In the genomic region with DNA sequence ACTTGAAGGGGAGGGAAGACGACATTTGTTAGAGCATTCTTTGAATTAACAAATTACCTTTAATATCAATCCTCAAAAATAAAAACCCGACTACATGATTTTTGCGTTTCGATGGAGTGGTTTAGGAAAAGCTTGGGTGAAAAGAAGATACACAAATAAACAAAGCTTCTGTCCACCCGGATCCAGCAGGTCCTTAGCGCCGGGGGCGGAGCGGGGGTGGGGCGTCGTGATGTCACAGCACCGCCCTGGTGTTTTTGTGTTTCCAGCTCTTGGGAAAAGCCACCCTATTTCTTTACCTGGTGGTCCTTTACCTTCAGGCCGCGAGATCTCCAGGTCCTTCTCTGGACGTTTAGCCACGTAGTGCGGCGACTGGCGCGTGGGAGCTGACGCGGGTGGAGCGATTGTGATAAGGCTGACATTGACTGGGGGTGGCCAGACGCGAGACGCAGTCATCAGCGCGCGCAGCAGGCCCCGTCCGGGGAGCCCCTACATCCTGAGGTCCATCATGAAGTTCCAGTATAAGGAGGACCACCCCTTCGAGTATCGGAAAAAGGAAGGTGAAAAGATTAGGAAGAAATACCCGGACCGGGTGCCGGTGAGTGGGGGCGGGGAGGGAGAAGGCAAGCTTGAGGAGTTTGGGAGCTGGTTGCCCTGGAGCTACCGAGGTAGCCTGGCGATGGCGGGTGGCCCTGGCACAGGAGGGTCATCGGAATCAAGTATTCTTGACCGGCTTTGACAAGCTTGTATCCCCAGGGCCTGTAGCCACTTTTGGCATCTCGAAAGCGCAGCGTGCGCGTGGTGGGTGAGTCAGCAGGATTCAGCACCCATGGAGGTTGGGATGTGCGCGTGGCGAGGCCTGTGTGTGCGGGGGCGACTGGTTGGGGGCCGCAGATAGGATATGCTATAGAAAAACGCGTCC, we compare ENCODE assay signal across 8 mouse cellular contexts. TPM values are rescaled to one million over a fixed set of nuclear protein-coding genes. Genes with fewer than 3 reads are reported as not detected.
A peak's percentile ranks its signal among the peaks of the same experiment; 100 is the strongest.
DNase-seq lines count a peak whose midpoint lies in the region; ATAC-seq lines count a peak whose summit lies in the region.

A gene (plus strand): TSS at position 219 of the 919 bp plus-strand sequence.

- no peaks in the 10 kb centered on the region for H3K27me3 ChIP-seq in forebrain, embryonic 10.5 days (ENCODE audit: poor library complexity, severe bottlenecking)
- H3K27me3 ChIP-seq in heart, embryonic 14.5 days (ENCODE audit: control insufficient read depth, insufficient read depth, low read length) = no peaks in the 10 kb centered on the region
- no peaks in the 10 kb centered on the region for H3K27me3 ChIP-seq in liver, embryonic 11.5 days (replicated peaks; ENCODE audit: control insufficient read depth, insufficient read depth, low read length)
- H3K27me3 ChIP-seq in stomach, embryonic 14.5 days (ENCODE audit: control insufficient read depth, insufficient read depth, low read length) = no peaks in the 10 kb centered on the region

- H3K4me3 ChIP-seq in forebrain, embryonic 10.5 days = peak within 1 kb of the TSS; percentile 85
- peak within 1 kb of the TSS; percentile 90 to 91 for H3K4me3 ChIP-seq in heart, embryonic 14.5 days (ENCODE audit: control insufficient read depth in 1 of 2, insufficient read depth in 1 of 2, low read depth in 1 of 2, low read length in 2 of 2)
- H3K4me3 ChIP-seq in liver, embryonic 11.5 days (ENCODE audit: low read depth, low read length) = peak within 1 kb of the TSS; percentile 86
- peak within 1 kb of the TSS; percentile 80 for H3K4me3 ChIP-seq in stomach, embryonic 14.5 days (ENCODE audit: low read depth, low read length)

- peaks cover 19% of the 10 kb centered on the region for H3K4me1 ChIP-seq in forebrain, embryonic 10.5 days
- peaks cover 8 to 16% of the 10 kb centered on the region in 2 experiments for H3K4me1 ChIP-seq in heart, embryonic 14.5 days (ENCODE audit: control insufficient read depth in 2 of 2, insufficient read depth in 2 of 2, low read length in 2 of 2)
- H3K4me1 ChIP-seq in liver, embryonic 11.5 days (replicated peaks; ENCODE audit: control insufficient read depth, insufficient read depth, low read length) = peaks cover 11% of the 10 kb centered on the region
- 0 out of 2 replicates have a peak, but pooled peaks cover 11% of the 10 kb centered on the region for H3K4me1 ChIP-seq in stomach, embryonic 14.5 days (ENCODE audit: control insufficient read depth, insufficient read depth, low read length)

- H3K27ac ChIP-seq in forebrain, embryonic 10.5 days = peak within 1 kb of the TSS; percentile 90
- H3K27ac ChIP-seq in heart, embryonic 14.5 days (replicated peaks in 1 of 2; ENCODE audit: control insufficient read depth in 1 of 2, insufficient read depth in 1 of 2, low read depth in 2 of 2, low read length in 2 of 2) = peak within 1 kb of the TSS; percentile 77 to 81
- H3K27ac ChIP-seq in liver, embryonic 11.5 days (ENCODE audit: low read depth, low read length) = peak within 1 kb of the TSS; percentile 52; the same call in 1 of the 2 replicates
- H3K27ac ChIP-seq in stomach, embryonic 14.5 days (ENCODE audit: low read length) = peak within 1 kb of the TSS; percentile 3; the same call in 1 of the 2 replicates

- peak within 1 kb of the TSS; percentile 88 for H3K4me2 ChIP-seq in heart, embryonic 14.5 days (ENCODE audit: low read length)
- H3K4me2 ChIP-seq in liver, embryonic 11.5 days = peak within 1 kb of the TSS; percentile 85
- peak within 1 kb of the TSS; percentile 78 for H3K4me2 ChIP-seq in stomach, embryonic 14.5 days (replicated peaks; ENCODE audit: low read depth, low read length)

- H3K9me3 ChIP-seq in forebrain, embryonic 10.5 days = no peaks in the 10 kb centered on the region
- H3K9me3 ChIP-seq in heart, embryonic 14.5 days (ENCODE audit: control insufficient read depth, low read length) = no peaks in the 10 kb centered on the region
- H3K9me3 ChIP-seq in liver, embryonic 11.5 days (ENCODE audit: control insufficient read depth, low read length) = no peaks in the 10 kb centered on the region
- no peaks in the 10 kb centered on the region for H3K9me3 ChIP-seq in stomach, embryonic 14.5 days (ENCODE audit: control insufficient read depth, low read depth, low read length)

- peak; percentile 81 for ATAC-seq in heart, embryonic 14.5 days (ENCODE audit: insufficient number of reproducible peaks, insufficient read depth, low FRiP score, low read depth)
- ATAC-seq in liver, embryonic 11.5 days (replicated peaks; ENCODE audit: low FRiP score) = peak; percentile 83
- ATAC-seq in stomach, embryonic 14.5 days (ENCODE audit: insufficient number of reproducible peaks, insufficient read depth, low FRiP score, low read depth) = peak; percentile 83; the same call in 1 of the 2 replicates

- H3K36me3 ChIP-seq in forebrain, embryonic 10.5 days (replicated peaks) = peaks cover 11% of the 10 kb centered on the region
- H3K36me3 ChIP-seq in heart, embryonic 14.5 days (ENCODE audit: control insufficient read depth, insufficient read depth, low read length) = peaks cover 12% of the 10 kb centered on the region
- no peaks in the 10 kb centered on the region for H3K36me3 ChIP-seq in liver, embryonic 11.5 days (ENCODE audit: control insufficient read depth, insufficient read depth, low read length)
- peaks cover 3% of the 10 kb centered on the region; the same call in 1 of the 2 replicates for H3K36me3 ChIP-seq in stomach, embryonic 14.5 days (ENCODE audit: control insufficient read depth, insufficient read depth, low read length)

- WGBS in forebrain, embryonic 10.5 days = under 1% methylated on average over 55 of the region's 55 CpGs
- under 1% methylated on average over 55 of the region's 55 CpGs for WGBS in heart, embryonic 14.5 days
- WGBS in liver, embryonic 11.5 days = under 1% methylated on average over 55 of the region's 55 CpGs
- under 1% methylated on average over 55 of the region's 55 CpGs for WGBS in stomach, embryonic 14.5 days

- peak within 1 kb of the TSS; percentile 84 for H3K9ac ChIP-seq in heart, embryonic 14.5 days (ENCODE audit: low read length)
- peak within 1 kb of the TSS; percentile 80 for H3K9ac ChIP-seq in liver, embryonic 11.5 days (ENCODE audit: low read depth, low read length)
- peak within 1 kb of the TSS; percentile 49 for H3K9ac ChIP-seq in stomach, embryonic 14.5 days (replicated peaks; ENCODE audit: low read depth, low read length)

- peak; percentile 18 to 31 for DNase-seq in CD8-positive naive resting alpha-beta T cell, adult 2 months (ENCODE audit: low read depth in 2 of 2, low spot score in 2 of 2)
- DNase-seq in c-Kit-negative CD71-positive TER-119-positive erythroid progenitor cells, embryonic 14.5 days (ENCODE audit: low read depth, low spot score) = peak; percentile 64
- peak; percentile 74 for DNase-seq in forebrain, embryonic 10.5 days (ENCODE audit: extremely low spot score, low spot score)
- peak; percentile 92 for DNase-seq in kidney, postnatal 10 days
- peak; percentile 80 for DNase-seq in liver, embryonic 11.5 days (ENCODE audit: low spot score)
- peak; percentile 57 for DNase-seq in naive thymus-derived CD4-positive, alpha-beta T cell, adult 2 months (ENCODE audit: low read depth)

RNA-seq across cellular contexts. Expression of the gene that starts here (rescaled TPM):
- 40.4 and 43.5 TPM in 2 replicates for polyA plus RNA-seq in forebrain, embryonic 10.5 days (2016; fragmentation: Nextera tagmentation; extraction: Ambion mirVana)
- 12.1 and 16.3 TPM in 2 replicates for polyA plus RNA-seq in heart, embryonic 14.5 days (2014; fragmentation: Nextera tagmentation; extraction: Ambion mirVana)
- 16.6 and 17.7 TPM in 2 replicates for polyA plus RNA-seq in liver, embryonic 11.5 days (2014; fragmentation: Nextera tagmentation; extraction: Ambion mirVana)
- 13.2 and 15.6 TPM in 2 replicates for polyA plus RNA-seq in stomach, embryonic 14.5 days (2014; fragmentation: Nextera tagmentation; extraction: Ambion mirVana)

Comparison
In these comparisons a context has a peak if more than half of its experiments do, and no peak if none do; other contexts are left out.
1. Peak in every context shown above with its lines: DNase-seq, ATAC-seq, H3K4me3 ChIP-seq and H3K27ac ChIP-seq.
2. DNase-seq: peak in every context shown above with its lines; median percentile 92 in kidney, postnatal 10 days; 80 in liver, embryonic 11.5 days; 74 in forebrain, embryonic 10.5 days; 64 in c-Kit-negative CD71-positive TER-119-positive erythroid progenitor cells, embryonic 14.5 days; 57 in naive thymus-derived CD4-positive, alpha-beta T cell, adult 2 months; 24 in CD8-positive naive resting alpha-beta T cell, adult 2 months.
3. H3K27ac ChIP-seq: peak in every context shown above with its lines; median percentile 90 in forebrain, embryonic 10.5 days; 79 in heart, embryonic 14.5 days; 52 in liver, embryonic 11.5 days; 3 in stomach, embryonic 14.5 days.